Mouse (Mus musculus) liver, embryonic 14.5 days (tissue): ENCODE measurements at regions not wholly inside any gene's neighbourhood (a gene's known extent, or its start where the extent isn't known, plus 50 kb on each side); places are given as distances from the start of the nearest gene placed in this dataset.

Experiments
- ATAC-seq: fragments of 200-750 bp; cut with Nextera tagmentation; 2 replicates; pipeline ENCODE4 v1.8.0; 2017; ENCODE audit warnings: moderate number of reproducible peaks, mild to moderate bottlenecking, moderate library complexity; ENCODE audit not compliant: insufficient read depth
- DNase-seq, 3 experiments: peaks; one replicate each; pipeline ENCODE4 v3.0.0-alpha.2; 2012 to 2013; ENCODE audit warnings: low read depth in 3 of 3, low spot score in 3 of 3
- H3K27ac ChIP-seq: fragments of 300-500 bp; sonication (generic); 2 replicates; pipeline ENCODE4 v1.5.1; 2014; ENCODE audit warnings: moderate library complexity, mild to moderate bottlenecking, control low read depth, inconsistent platforms
- H3K27me3 ChIP-seq: fragments of 300-500 bp; sonication (generic); 2 replicates; pipeline ENCODE4 v1.6.1; 2014; ENCODE audit warnings: mild to moderate bottlenecking, low read length, moderate library complexity; ENCODE audit not compliant: control insufficient read depth, insufficient read depth
- H3K36me3 ChIP-seq: fragments of 300-500 bp; sonication (generic); replicated peaks from 2 replicates; pipeline ENCODE4 v1.6.1; 2014; ENCODE audit warnings: low read depth; ENCODE audit not compliant: control insufficient read depth, insufficient read depth
- H3K4me1 ChIP-seq, 2 experiments: fragments of 200-500 bp in 1 of 2; fragments of 300-500 bp in 1 of 2; sonication (generic) in 1 of 2; replicated peaks; 2 replicates each; pipeline ENCODE4 v1.6.1; 2012 to 2014; ENCODE audit warnings: antibody characterized with exemption in 1 of 2, inconsistent platforms in 1 of 2, low read length in 1 of 2; ENCODE audit not compliant: control insufficient read depth in 2 of 2, insufficient read depth in 2 of 2
- H3K4me2 ChIP-seq: fragments of 300-500 bp; sonication (generic); 2 replicates; pipeline ENCODE4 v1.6.1; 2014; ENCODE audit warnings: low read depth, mild to moderate bottlenecking, control low read depth, moderate library complexity
- H3K4me3 ChIP-seq, 2 experiments: fragments of 200-500 bp in 1 of 2; fragments of 300-500 bp in 1 of 2; sonication (generic) in 1 of 2; 2 replicates each; pipeline ENCODE4 v1.5.1; 2012 to 2014; ENCODE audit warnings: low read depth in 2 of 2, low read length in 2 of 2, mild to moderate bottlenecking in 2 of 2, control low read depth in 1 of 2, inconsistent platforms in 1 of 2, moderate library complexity in 1 of 2; ENCODE audit not compliant: insufficient read depth in 1 of 2
- H3K9ac ChIP-seq: fragments of 300-500 bp; sonication (generic); replicated peaks from 2 replicates; pipeline ENCODE4 v1.6.1; 2014; ENCODE audit warnings: mild to moderate bottlenecking, control low read depth, moderate library complexity
- H3K9me3 ChIP-seq: fragments of 300-500 bp; sonication (generic); 2 replicates; pipeline ENCODE4 v1.6.1; 2016; ENCODE audit warnings: low read length, mixed read lengths; ENCODE audit not compliant: control insufficient read depth
- CTCF ChIP-seq: IDR thresholded peaks from 2 replicates; pipeline ENCODE4 v1.5.1; 2016; ENCODE audit warnings: antibody characterized with exemption, low read depth, control low read depth
- EP300 ChIP-seq: IDR thresholded peaks from 2 replicates; pipeline ENCODE4 v1.6.1; 2016; ENCODE audit warnings: antibody characterized with exemption, low read depth
- WGBS: fragments of 180-500 bp; shearing (Covaris S2); extraction: QIAGEN DNeasy Blood & Tissue Kit; methylation state at CpG from one replicate; pipeline ENCODE4 v1.1.7; 2014; ENCODE audit not compliant: insufficient replicate concordance; 5-methylcytosine and 5-hydroxymethylcytosine counted together

GRCm38 (mm10) chr8:54425039-54425438 lies 104.3 kb upstream of the Asb5 start:
- Histone ChIP-seq H3K4me1 (no peaks in the 10 kb centered on the region), H3K27me3 (no peaks in the 10 kb centered on the region), H3K36me3 (no peaks in the 10 kb centered on the region), H3K9me3 (no peaks in the 10 kb centered on the region), H3K9ac (no peak overlapping the region), H3K4me3 (no peak overlapping the region), H3K27ac (no peak overlapping the region), H3K4me2 (no peak overlapping the region)
- ATAC-seq (no peak), DNase-seq (no peak)
- 18% methylated on average over 3 of the region's 3 CpGs for WGBS
- TF ChIP-seq EP300 (no peak), CTCF (no peak)

GRCm38 (mm10) chr8:54435694-54436093 lies 93.7 kb upstream of the Asb5 start:
- WGBS: 61% methylated on average over 5 of the region's 5 CpGs
- Histone ChIP-seq H3K27ac (no peak overlapping the region), H3K27me3 (no peaks in the 10 kb centered on the region), H3K4me3 (no peak overlapping the region), H3K36me3 (no peaks in the 10 kb centered on the region), H3K4me1 (no peaks in the 10 kb centered on the region), H3K9me3 (no peaks in the 10 kb centered on the region), H3K4me2 (no peak overlapping the region), H3K9ac (no peak overlapping the region)
- ATAC-seq: no peak
- no peak for DNase-seq
- no peak for TF ChIP-seq CTCF
- TF ChIP-seq EP300: no peak

- H3K4me3 ChIP-seq: no peak overlapping the region
- no peak overlapping the region for H3K4me2 ChIP-seq
- H3K9me3 ChIP-seq: no peaks in the 10 kb centered on the region
- no peaks in the 10 kb centered on the region for H3K36me3 ChIP-seq
- DNase-seq (no peak), ATAC-seq (no peak)
- H3K27ac ChIP-seq: no peak overlapping the region
- no peaks in the 10 kb centered on the region for H3K27me3 ChIP-seq
- WGBS: 41% methylated on average over 3 of the region's 3 CpGs
- no peak overlapping the region for H3K9ac ChIP-seq
- TF ChIP-seq CTCF: no peak
- TF ChIP-seq EP300: no peak
- no peaks in the 10 kb centered on the region for H3K4me1 ChIP-seq
Observed at GRCm38 (mm10) chr8:54441143-54441542, 88.2 kb upstream of the Asb5 start.

GRCm38 (mm10) chr8:54442395-54442794 lies 87.0 kb upstream of the Asb5 start:
- no peaks in the 10 kb centered on the region for H3K9me3 ChIP-seq
- TF ChIP-seq CTCF (no peak), EP300 (no peak)

GRCm38 (mm10) chr8:54446370-54446769 lies 83.0 kb upstream of the Asb5 start:
- ATAC-seq (no peak), DNase-seq (no peak)
- Histone ChIP-seq H3K4me3 (no peak overlapping the region), H3K36me3 (no peaks in the 10 kb centered on the region), H3K9ac (no peak overlapping the region), H3K27me3 (no peaks in the 10 kb centered on the region), H3K27ac (no peak overlapping the region), H3K9me3 (no peaks in the 10 kb centered on the region), H3K4me1 (no peaks in the 10 kb centered on the region), H3K4me2 (no peak overlapping the region)
- 9% methylated on average over 5 of the region's 5 CpGs for WGBS
- TF ChIP-seq EP300 (no peak), CTCF (no peak)

More at GRCm38 (mm10) chr8:54442395-54442794, 87.0 kb upstream of the Asb5 start:
- WGBS: 64% methylated on average over 1 of the region's 1 CpGs
- DNase-seq (no peak), ATAC-seq (no peak)
- Histone ChIP-seq H3K9ac (no peak overlapping the region), H3K4me3 (no peak overlapping the region), H3K4me2 (no peak overlapping the region), H3K36me3 (no peaks in the 10 kb centered on the region), H3K27me3 (no peaks in the 10 kb centered on the region), H3K27ac (no peak overlapping the region), H3K4me1 (no peaks in the 10 kb centered on the region)

- no peaks in the 10 kb centered on the region for H3K36me3 ChIP-seq
- TF ChIP-seq EP300 (no peak), CTCF (no peak)
- H3K27me3 ChIP-seq: no peaks in the 10 kb centered on the region
- no peak for DNase-seq
- no peak overlapping the region for H3K9ac ChIP-seq
- H3K4me1 ChIP-seq: no peaks in the 10 kb centered on the region
- no peak overlapping the region for H3K4me3 ChIP-seq
- H3K4me2 ChIP-seq: no peak overlapping the region
- no peak overlapping the region for H3K27ac ChIP-seq
- ATAC-seq: no peak
- H3K9me3 ChIP-seq: no peaks in the 10 kb centered on the region
Observed at GRCm38 (mm10) chr8:54449811-54450210, 79.6 kb upstream of the Asb5 start.
